Mouse (Mus musculus): Measurements from ENCODE around the gene Tlcd2. TPM values are rescaled to one million over a fixed set of nuclear protein-coding genes. Genes with fewer than 3 reads are reported as not detected.

Gene Tlcd2
- total RNA-seq (2023): not detected

GRCm38 (mm10) chr11:75460844-75461742 lies at the start of gene Tlcd2:
Gene Tlcd2 (plus strand): TSS chr11:75461715.

GRCm38 (mm10) chr11:75422013-75422792 lies 39.3 kb upstream of the Tlcd2 start, which contains the start of gene Serpinf1:
Gene Serpinf1 (minus strand): TSS chr11:75422701.

GRCm38 (mm10) chr11:75439363-75439762 lies 22.2 kb upstream of the Tlcd2 start, which contains the start of gene Serpinf2:
Gene Serpinf2 (minus strand): TSS chr11:75439591.

GRCm38 (mm10) chr11:75453991-75454930 lies 7.3 kb upstream of the Tlcd2 start, which contains the start of gene Wdr81:
Gene Wdr81 (minus strand): TSS chr11:75454717.

GRCm38 (mm10) chr11:75486601-75487285 lies 25.2 kb downstream of the Tlcd2 start, which contains the start of gene Prpf8:
Gene Prpf8 (plus strand): TSS chr11:75486816.

GRCm38 (mm10) chr11:75509741-75510626 lies 48.5 kb downstream of the Tlcd2 start, which contains the start of gene Rilp:
Gene Rilp (plus strand): TSS chr11:75510094.

GRCm38 (mm10) chr11:75513336-75513735 lies 51.8 kb downstream of the Tlcd2 start, which contains the start of gene Scarf1:
Gene Scarf1 (plus strand): TSS chr11:75513540.

Other genes starting within 250 kb of the Tlcd2 start
- 155 TPM for gene Rpa1, start 113.4 kb upstream of the Tlcd2 start, total RNA-seq (2023)
- 12.2 TPM for gene Smyd4, start 113.3 kb upstream of the Tlcd2 start, total RNA-seq (2023)
- 0.82 TPM for gene Serpinf1, start 39.0 kb upstream of the Tlcd2 start, total RNA-seq (2023)
- gene Serpinf2, start 22.1 kb upstream of the Tlcd2 start, total RNA-seq (2023): not detected
- 22.6 TPM for gene Wdr81, start 7.0 kb upstream of the Tlcd2 start, total RNA-seq (2023)
- gene Prpf8, start 25.1 kb downstream of the Tlcd2 start, total RNA-seq (2023): 207 TPM
- not detected for gene Rilp, start 48.4 kb downstream of the Tlcd2 start, total RNA-seq (2023)
- gene Scarf1, start 51.8 kb downstream of the Tlcd2 start, total RNA-seq (2023): 0.29 TPM
- gene Slc43a2, start 70.0 kb downstream of the Tlcd2 start, total RNA-seq (2023): 61.4 TPM
- gene Pitpna, start 126.4 kb downstream of the Tlcd2 start, total RNA-seq (2023): 214 TPM
- gene Inpp5k, start 169.3 kb downstream of the Tlcd2 start, total RNA-seq (2023): 104 TPM
- gene Myo1c, start 188.8 kb downstream of the Tlcd2 start, total RNA-seq (2023): 28.7 TPM
- 55.5 TPM for gene Crk, start 217.5 kb downstream of the Tlcd2 start, total RNA-seq (2023)

Measured in CD4-positive naive resting alpha-beta T cell, adult 76 days (primary cell).